Mouse (Mus musculus) brain, embryonic 14.5 days (tissue): Measurements from ENCODE around the gene Matn3.

ENCODE experiments used
- CTCF ChIP-seq: fragments of 200-500 bp; IDR thresholded peaks from 2 replicates; pipeline ENCODE4 v1.5.1; 2012; ENCODE audit warnings: inconsistent platforms, mild to moderate bottlenecking, moderate library complexity, borderline replicate concordance; ENCODE audit not compliant: insufficient read depth, insufficient read length; ENCODE audit errors: extremely low read depth
- POLR2A ChIP-seq: fragments of 200-500 bp; IDR thresholded peaks from 2 replicates; pipeline ENCODE4 v1.6.1; 2012; ENCODE audit warnings: mild to moderate bottlenecking, inconsistent platforms, borderline replicate concordance; ENCODE audit not compliant: poor library complexity, insufficient read depth, insufficient read length, severe bottlenecking; ENCODE audit errors: extremely low read depth

DNA sequence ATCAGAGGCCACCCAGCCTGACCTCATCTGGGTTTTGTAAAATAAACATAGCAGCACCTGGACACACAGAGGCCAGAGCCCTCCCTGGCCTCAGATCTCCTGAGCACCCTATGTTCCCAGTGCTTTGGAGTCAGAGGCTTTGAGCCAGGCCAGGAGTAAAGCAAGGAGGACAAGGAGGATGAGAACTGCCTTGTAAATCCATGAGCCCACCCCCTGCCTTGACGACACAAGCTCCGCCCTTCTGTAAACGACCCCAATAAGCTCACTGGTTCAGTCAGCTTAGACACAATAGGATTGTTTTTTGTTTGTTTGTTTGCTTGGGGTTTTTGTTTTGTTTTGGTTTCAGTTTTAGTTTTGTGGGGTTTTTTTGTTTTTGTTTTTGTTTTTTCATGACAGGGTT, 45.2 kb upstream of the Matn3 start:
- TF ChIP-seq CTCF = no peak
- no peak for TF ChIP-seq POLR2A
